ENCODE assay signal across 8 mouse cellular contexts in the genomic region with DNA sequence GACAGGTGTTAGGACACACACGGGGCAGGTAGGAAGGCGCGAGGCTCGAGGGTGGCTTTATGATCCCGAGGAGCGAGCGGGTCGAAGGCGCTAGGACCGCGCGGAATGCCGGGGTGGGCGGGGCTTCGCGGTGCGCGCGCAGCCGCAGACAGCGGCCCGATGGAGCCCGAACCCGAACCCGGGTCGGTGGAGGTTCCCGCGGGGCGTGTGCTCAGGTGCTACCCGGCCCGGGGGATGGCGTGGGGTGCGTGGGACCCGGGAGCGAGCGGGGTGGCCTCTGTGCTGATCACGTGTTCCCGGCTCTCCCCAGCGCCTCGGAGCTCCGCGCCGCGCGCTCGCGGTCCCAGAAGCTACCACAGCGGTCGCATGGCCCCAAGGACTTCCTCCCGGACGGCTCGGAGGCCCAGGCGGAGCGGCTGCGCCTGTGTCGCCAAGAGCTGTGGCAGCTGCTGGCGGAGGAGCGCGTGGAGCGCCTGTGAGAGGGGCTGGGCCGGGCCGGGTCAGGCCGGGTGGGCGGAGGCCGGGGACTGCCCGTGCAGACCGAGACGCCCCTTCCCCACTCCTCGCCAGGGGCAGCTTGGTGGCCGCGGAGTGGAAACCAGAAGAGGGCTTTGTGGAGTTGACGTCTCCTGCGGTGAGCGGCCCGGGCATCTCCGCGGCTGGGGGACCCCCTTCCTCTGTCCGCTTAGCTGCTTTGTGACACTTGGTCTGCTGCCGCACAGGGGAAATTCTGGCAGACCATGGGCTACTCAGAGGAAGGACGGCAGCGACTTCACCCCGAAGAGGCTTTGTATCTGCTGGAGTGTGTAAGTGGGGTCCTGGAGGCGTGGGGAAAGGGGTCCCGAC. TPM values are rescaled to one million over a fixed set of nuclear protein-coding genes. Genes with fewer than 3 reads are reported as not detected.
DNase-seq lines count a peak whose midpoint lies in the region; TF ChIP-seq lines count a peak whose summit lies in the region.

Gene Tsen54 (plus strand): TSS at position 120 of the 846 bp plus-strand sequence.

- H3K36me3 ChIP-seq in MEL (ENCODE audit: control insufficient read depth in 1 of 2, insufficient read depth in 2 of 2, low read length in 2 of 2) = peaks cover 0 to 13% of the 10 kb centered on the region in 2 experiments; a peak in 2 of 4 replicates
- H3K36me3 ChIP-seq in hindbrain, embryonic 10.5 days = peaks cover 58% of the 10 kb centered on the region

- no peak for TF ChIP-seq RAD21 in MEL (IDR thresholded peaks at IDR 0.05; ENCODE audit: low read depth, low read length)

- H3K4me3 ChIP-seq in MEL (ENCODE audit: control insufficient read depth in 1 of 2, insufficient read depth in 1 of 2, low read depth in 2 of 2, low read length in 2 of 2) = peak within 1 kb of the TSS; percentile 91 to 93
- H3K4me3 ChIP-seq in cerebellum, adult 2 months (replicated peaks; ENCODE audit: insufficient read depth, low read depth, low read length) = peak within 1 kb of the TSS; percentile 82
- peak within 1 kb of the TSS; percentile 98 for H3K4me3 ChIP-seq in hindbrain, embryonic 10.5 days

- peak; percentile 90 to 94 for TF ChIP-seq POLR2A in MEL (IDR thresholded peaks at IDR 0.05; ENCODE audit: control insufficient read depth in 1 of 2, insufficient read depth in 1 of 2, low read depth in 1 of 2, low read length in 2 of 2, poor library complexity in 1 of 2)
- TF ChIP-seq POLR2A in cerebellum, adult 2 months (IDR thresholded peaks at IDR 0.05; ENCODE audit: borderline replicate concordance, insufficient read depth, low read length) = peak; percentile 56; the same call in 1 of the 2 replicates

- WGBS in cerebellum, adult 2 months = under 1% methylated on average over 84 of the region's 84 CpGs
- WGBS in hindbrain, embryonic 10.5 days = under 1% methylated on average over 84 of the region's 84 CpGs

- no peaks in the 10 kb centered on the region for H3K9me3 ChIP-seq in MEL (replicated peaks; ENCODE audit: insufficient read depth, low read length)
- H3K9me3 ChIP-seq in hindbrain, embryonic 10.5 days = no peaks in the 10 kb centered on the region

- TF ChIP-seq EP300 in MEL (IDR thresholded peaks at IDR 0.05; ENCODE audit: low read depth in 1 of 2, low read length in 2 of 2) = no peak

- H3K27ac ChIP-seq in MEL (ENCODE audit: control insufficient read depth, low read depth, low read length) = peak within 1 kb of the TSS; percentile 41
- H3K27ac ChIP-seq in cerebellum, adult 2 months (ENCODE audit: insufficient read depth, low read length) = no peak within 1 kb of the TSS
- peak within 1 kb of the TSS; percentile 91 for H3K27ac ChIP-seq in hindbrain, embryonic 10.5 days

- peaks cover 22% of the 10 kb centered on the region for H3K79me2 ChIP-seq in MEL (ENCODE audit: control insufficient read depth, insufficient read depth, low read length, poor library complexity)

- H3K9ac ChIP-seq in MEL (ENCODE audit: control insufficient read depth, low read depth, low read length, poor library complexity, severe bottlenecking) = peak within 1 kb of the TSS; percentile 96

- H3K27me3 ChIP-seq in MEL (ENCODE audit: control insufficient read depth in 1 of 2, insufficient read depth in 2 of 2, low read length in 2 of 2) = no peaks in the 10 kb centered on the region
- H3K27me3 ChIP-seq in cerebellum, adult 2 months (ENCODE audit: control insufficient read depth, insufficient read depth, low read length) = no peaks in the 10 kb centered on the region
- H3K27me3 ChIP-seq in hindbrain, embryonic 10.5 days (ENCODE audit: insufficient read depth, poor library complexity, severe bottlenecking) = no peaks in the 10 kb centered on the region

- DNase-seq in MEL (ENCODE audit: low read depth, low spot score) = peak; percentile 90
- peak; percentile 89 to 92 for DNase-seq in cerebellum, adult 2 months
- DNase-seq in forelimb bud, embryonic 11.5 days (ENCODE audit: low read depth, low spot score) = peak; percentile 74
- DNase-seq in hindbrain, embryonic 10.5 days (ENCODE audit: low spot score) = peak; percentile 89
- DNase-seq in layer of hippocampus, postnatal 14 days (ENCODE audit: low spot score in 2 of 2) = peak; percentile 78 to 83
- peak; percentile 89 for DNase-seq in lung, postnatal 14 days
- DNase-seq in ovary, postnatal 36 days (ENCODE audit: low spot score) = peak; percentile 87
- DNase-seq in thymus, postnatal 25 days = peak; percentile 84

- H3K4me1 ChIP-seq in MEL (ENCODE audit: control insufficient read depth in 1 of 2, insufficient read depth in 2 of 2, low read length in 2 of 2) = peaks cover 2 to 18% of the 10 kb centered on the region in 2 experiments; a peak in 3 of 4 replicates
- peaks cover 8% of the 10 kb centered on the region; the same call in 1 of the 2 replicates for H3K4me1 ChIP-seq in cerebellum, adult 2 months (ENCODE audit: control insufficient read depth, insufficient read depth, low read length)
- H3K4me1 ChIP-seq in hindbrain, embryonic 10.5 days (replicated peaks) = peaks cover 55% of the 10 kb centered on the region

- no peak; a peak in 1 of 6 replicates for TF ChIP-seq CTCF in MEL (IDR thresholded peaks at IDR 0.05 in 2 of 3, conservative IDR thresholded peaks at IDR 0.05 in 1 of 3; ENCODE audit: control insufficient read depth in 1 of 3, insufficient read depth in 1 of 3, low read depth in 2 of 3, low read length in 3 of 3, poor library complexity in 1 of 3, severe bottlenecking in 1 of 3)
- no peak; the same call in 1 of the 2 replicates for TF ChIP-seq CTCF in cerebellum, adult 2 months (IDR thresholded peaks at IDR 0.05; ENCODE audit: borderline replicate concordance, insufficient read depth, low read depth, low read length)

TF ChIP-seq in MEL, 35 proteins besides CTCF, POLR2A, EP300 and RAD21 (continues in another document):
- 0 out of 2 replicates have a peak, but pooled peaks have one; percentile 47 for TF ChIP-seq SIN3A (IDR thresholded peaks at IDR 0.05; ENCODE audit: low read length)
- no peak for TF ChIP-seq ZKSCAN1 (IDR thresholded peaks at IDR 0.05; ENCODE audit: low read depth, low read length)
- TF ChIP-seq MAZ (IDR thresholded peaks at IDR 0.05; ENCODE audit: low read depth, low read length) = peak; percentile 62; the same call in 1 of the 2 replicates
- 0 out of 4 replicates have a peak, but pooled peaks of 1 of the 2 experiments have one; percentile 31 for TF ChIP-seq USF2 (IDR thresholded peaks at IDR 0.05; ENCODE audit: borderline replicate concordance in 1 of 2, insufficient read depth in 1 of 2, low read depth in 1 of 2, low read length in 2 of 2)
- TF ChIP-seq CHD2 (IDR thresholded peaks at IDR 0.05; ENCODE audit: low read length) = no peak
- TF ChIP-seq UBTF (IDR thresholded peaks at IDR 0.05; ENCODE audit: borderline replicate concordance, insufficient read depth, low read depth, low read length) = peak; percentile 85; the same call in 1 of the 2 replicates
- TF ChIP-seq MAFK (IDR thresholded peaks at IDR 0.05; ENCODE audit: borderline replicate concordance, low read depth, low read length) = no peak
- no peak for TF ChIP-seq ETS1 (IDR thresholded peaks at IDR 0.05; ENCODE audit: low read depth, low read length)
- peak; percentile 83 for TF ChIP-seq HCFC1 (IDR thresholded peaks at IDR 0.05; ENCODE audit: low read depth, low read length)
- peak; percentile 84 for TF ChIP-seq NRF1 (IDR thresholded peaks at IDR 0.05; ENCODE audit: insufficient read depth, low read depth, low read length, poor library complexity, severe bottlenecking)
- peak; percentile 71 for TF ChIP-seq TCF12 (IDR thresholded peaks at IDR 0.05; ENCODE audit: low read depth, low read length)
- TF ChIP-seq MXI1 (IDR thresholded peaks at IDR 0.05; ENCODE audit: low read depth, low read length) = peak; percentile 93
- no peak; the same call in 1 of the 2 replicates for TF ChIP-seq CHD1 (IDR thresholded peaks at IDR 0.05; ENCODE audit: low read depth, low read length)
- TF ChIP-seq BHLHE40 (IDR thresholded peaks at IDR 0.05; ENCODE audit: borderline replicate concordance, low read depth, low read length) = 0 out of 2 replicates have a peak, but pooled peaks have one; percentile 20
- peak; percentile 44; the same call in 1 of the 2 replicates for TF ChIP-seq TBP (IDR thresholded peaks at IDR 0.05; ENCODE audit: low read depth, low read length)
- TF ChIP-seq E2F4 (IDR thresholded peaks at IDR 0.05; ENCODE audit: borderline replicate concordance, low read depth, low read length) = no peak
- no peak for TF ChIP-seq POLR2AphosphoS5 (IDR thresholded peaks at IDR 0.05; ENCODE audit: borderline replicate concordance, low read depth, low read length)
- no peak for TF ChIP-seq MEF2A (IDR thresholded peaks at IDR 0.05; ENCODE audit: extremely low read depth, insufficient replicate concordance, low read depth, low read length, poor library complexity, severe bottlenecking)
- TF ChIP-seq KAT2A (conservative IDR thresholded peaks at IDR 0.05; ENCODE audit: low read depth, low read length) = no peak; the same call in 1 of the 2 replicates
- peak; percentile 68; the same call in 1 of the 2 replicates for TF ChIP-seq POLR2AphosphoS2 (IDR thresholded peaks at IDR 0.05; ENCODE audit: low read length)
- TF ChIP-seq RCOR1 (IDR thresholded peaks at IDR 0.05; ENCODE audit: low read depth, low read length) = no peak; the same call in 1 of the 2 replicates
- TF ChIP-seq ELF1 (IDR thresholded peaks at IDR 0.05; ENCODE audit: low read depth, low read length) = 0 out of 2 replicates have a peak, but pooled peaks have one; percentile 24
- TF ChIP-seq MYC (IDR thresholded peaks at IDR 0.05; ENCODE audit: low read depth, low read length) = peak; percentile 74; the same call in 1 of the 2 replicates
- no peak for TF ChIP-seq ZC3H11A (IDR thresholded peaks at IDR 0.05; ENCODE audit: low read depth, low read length)
- TF ChIP-seq USF1 (IDR thresholded peaks at IDR 0.05; ENCODE audit: low read depth, low read length) = peak; percentile 87
- TF ChIP-seq MAX (IDR thresholded peaks at IDR 0.05; ENCODE audit: low read length) = peak; percentile 73
- peak; percentile 53; the same call in 1 of the 2 replicates for TF ChIP-seq ZMIZ1 (IDR thresholded peaks at IDR 0.05; ENCODE audit: low read depth, low read length)
- TF ChIP-seq MYB (IDR thresholded peaks at IDR 0.05; ENCODE audit: low read depth, low read length) = no peak
- no peak for TF ChIP-seq SMC3 (IDR thresholded peaks at IDR 0.05; ENCODE audit: low read depth, low read length)
- TF ChIP-seq JUND (IDR thresholded peaks at IDR 0.05; ENCODE audit: low read depth, low read length) = no peak

RNA-seq across cellular contexts. Expression of gene Tsen54, which starts in this region (rescaled TPM):
- total RNA-seq in MEL (2012; rRNA removed) = 55.5 and 72.0 TPM in 2 replicates
- 10 to 100 TPM in 1 of 2 experiments, not detected in 1; 55.8 TPM for polyA plus RNA-seq in MEL (2012; ENCODE audit: insufficient read depth in 1 of 2, insufficient read length in 2 of 2, low read depth in 1 of 2, low replicate concordance in 2 of 2, missing spikeins in 1 of 2)
- 21.1 and 25.0 TPM in 2 replicates for polyA plus RNA-seq in cerebellum, adult 2 months (2012; rRNA removed)
- polyA plus RNA-seq in hindbrain, embryonic 10.5 days (2016; fragmentation: Nextera tagmentation; extraction: Ambion mirVana) = 38.1 and 41.5 TPM in 2 replicates
- total RNA-seq in layer of hippocampus, postnatal 14 days (2021) = 10 to 100 TPM; 12.4 to 15.0 TPM
